Mouse (Mus musculus): Measurements from ENCODE around the gene Dis3. TPM values are rescaled to one million over a fixed set of nuclear protein-coding genes. Genes with fewer than 3 reads are reported as not detected.

Dis3 gene
- polyA plus RNA-seq, 1 experiment: 4.4 TPM

GRCm38 (mm10) chr14:99126713-99127112 is 27.1 kb upstream of the Dis3 start:
- no peak overlapping the region for H3K4me3 ChIP-seq (replicated peaks; ENCODE audit: extremely low read depth, low read depth, low read length)
- no peak for TF ChIP-seq CTCF (IDR thresholded peaks at IDR 0.05; ENCODE audit: insufficient read depth, low read length)
- no peak for TF ChIP-seq POLR2A (IDR thresholded peaks at IDR 0.05; ENCODE audit: borderline replicate concordance, extremely low read depth, low read depth, low read length)
- 54% methylated on average over 4 of the region's 4 CpGs for WGBS

GRCm38 (mm10) chr14:99124076-99124475 is 24.5 kb upstream of the Dis3 start:
- TF ChIP-seq POLR2A (IDR thresholded peaks at IDR 0.05; ENCODE audit: borderline replicate concordance, extremely low read depth, low read depth, low read length): no peak
- TF ChIP-seq CTCF (IDR thresholded peaks at IDR 0.05; ENCODE audit: insufficient read depth, low read length): no peak
- no peak for DNase-seq
- Histone ChIP-seq H3K4me1 (ENCODE audit: control insufficient read depth, insufficient read depth, low read length) (no peaks in the 10 kb centered on the region), H3K4me3 (replicated peaks; ENCODE audit: extremely low read depth, low read depth, low read length) (no peak overlapping the region)
- WGBS: 95% methylated on average over 4 of the region's 4 CpGs

More at GRCm38 (mm10) chr14:99126713-99127112, 27.1 kb upstream of the Dis3 start:
- no peak for DNase-seq
- no peaks in the 10 kb centered on the region for H3K4me1 ChIP-seq (ENCODE audit: control insufficient read depth, insufficient read depth, low read length)

- DNase-seq: no peak
- WGBS: 91% methylated on average over 11 of the region's 11 CpGs
- no peak overlapping the region for H3K4me3 ChIP-seq (replicated peaks; ENCODE audit: extremely low read depth, low read depth, low read length)
- H3K4me1 ChIP-seq (ENCODE audit: control insufficient read depth, insufficient read depth, low read length): no peaks in the 10 kb centered on the region
- no peak for TF ChIP-seq CTCF (IDR thresholded peaks at IDR 0.05; ENCODE audit: insufficient read depth, low read length)
- no peak for TF ChIP-seq POLR2A (IDR thresholded peaks at IDR 0.05; ENCODE audit: borderline replicate concordance, extremely low read depth, low read depth, low read length)
Measured at GRCm38 (mm10) chr14:99121584-99122339, 22.2 kb upstream of the Dis3 start.

- TF ChIP-seq POLR2A (IDR thresholded peaks at IDR 0.05; ENCODE audit: borderline replicate concordance, extremely low read depth, low read depth, low read length) (no peak), CTCF (IDR thresholded peaks at IDR 0.05; ENCODE audit: insufficient read depth, low read length) (no peak)
- Histone ChIP-seq H3K4me3 (replicated peaks; ENCODE audit: extremely low read depth, low read depth, low read length) (no peak overlapping the region), H3K4me1 (ENCODE audit: control insufficient read depth, insufficient read depth, low read length) (no peaks in the 10 kb centered on the region)
- DNase-seq: no peak
- 67% methylated on average over 4 of the region's 4 CpGs for WGBS
Measured at GRCm38 (mm10) chr14:99117576-99117975, 18.0 kb upstream of the Dis3 start.

- TF ChIP-seq POLR2A (IDR thresholded peaks at IDR 0.05; ENCODE audit: borderline replicate concordance, extremely low read depth, low read depth, low read length): no peak
- TF ChIP-seq CTCF (IDR thresholded peaks at IDR 0.05; ENCODE audit: insufficient read depth, low read length): no peak
- no peaks in the 10 kb centered on the region for H3K4me1 ChIP-seq (ENCODE audit: control insufficient read depth, insufficient read depth, low read length)
- 72% methylated on average over 6 of the region's 6 CpGs for WGBS
- no peak overlapping the region for H3K4me3 ChIP-seq (replicated peaks; ENCODE audit: extremely low read depth, low read depth, low read length)
- no peak for DNase-seq
Measured at GRCm38 (mm10) chr14:99108762-99109161, 9.2 kb upstream of the Dis3 start.

- no peak for DNase-seq
- TF ChIP-seq POLR2A (IDR thresholded peaks at IDR 0.05; ENCODE audit: borderline replicate concordance, extremely low read depth, low read depth, low read length): no peak
- no peak for TF ChIP-seq CTCF (IDR thresholded peaks at IDR 0.05; ENCODE audit: insufficient read depth, low read length)
- Histone ChIP-seq H3K4me1 (ENCODE audit: control insufficient read depth, insufficient read depth, low read length) (no peaks in the 10 kb centered on the region), H3K4me3 (replicated peaks; ENCODE audit: extremely low read depth, low read depth, low read length) (no peak overlapping the region)
- WGBS: 91% methylated on average over 2 of the region's 2 CpGs
Measured at GRCm38 (mm10) chr14:99107631-99108187, 8.1 kb upstream of the Dis3 start.

- Histone ChIP-seq H3K4me3 (replicated peaks; ENCODE audit: extremely low read depth, low read depth, low read length) (no peak overlapping the region), H3K4me1 (ENCODE audit: control insufficient read depth, insufficient read depth, low read length) (no peaks in the 10 kb centered on the region)
- no peak for TF ChIP-seq CTCF (IDR thresholded peaks at IDR 0.05; ENCODE audit: insufficient read depth, low read length)
- TF ChIP-seq POLR2A (IDR thresholded peaks at IDR 0.05; ENCODE audit: borderline replicate concordance, extremely low read depth, low read depth, low read length): no peak
- 83% methylated on average over 2 of the region's 2 CpGs for WGBS
- DNase-seq: no peak
Measured at GRCm38 (mm10) chr14:99106671-99107070, 7.1 kb upstream of the Dis3 start.

GRCm38 (mm10) chr14:99104542-99105123 is 5.1 kb upstream of the Dis3 start:
- no peaks in the 10 kb centered on the region for H3K4me1 ChIP-seq (ENCODE audit: control insufficient read depth, insufficient read depth, low read length)
- H3K4me3 ChIP-seq (replicated peaks; ENCODE audit: extremely low read depth, low read depth, low read length): no peak overlapping the region
- no peak for DNase-seq
- 80% methylated on average over 6 of the region's 6 CpGs for WGBS
- TF ChIP-seq CTCF (IDR thresholded peaks at IDR 0.05; ENCODE audit: insufficient read depth, low read length) (no peak), POLR2A (IDR thresholded peaks at IDR 0.05; ENCODE audit: borderline replicate concordance, extremely low read depth, low read depth, low read length) (no peak)

GRCm38 (mm10) chr14:99103050-99103449 is 3.5 kb upstream of the Dis3 start:
- no peaks in the 10 kb centered on the region; the same call in 1 of the 2 replicates for H3K4me1 ChIP-seq (ENCODE audit: control insufficient read depth, insufficient read depth, low read length)
- H3K4me3 ChIP-seq (replicated peaks; ENCODE audit: extremely low read depth, low read depth, low read length): no peak overlapping the region
- WGBS: 95% methylated on average over 4 of the region's 4 CpGs
- DNase-seq: no peak
- TF ChIP-seq POLR2A (IDR thresholded peaks at IDR 0.05; ENCODE audit: borderline replicate concordance, extremely low read depth, low read depth, low read length) (no peak), CTCF (IDR thresholded peaks at IDR 0.05; ENCODE audit: insufficient read depth, low read length) (no peak)

Data from lung, adult 2 months (tissue).